Mouse (Mus musculus): ENCODE measurements at regions not wholly inside any gene's neighbourhood (a gene's known extent, or its start where the extent isn't known, plus 50 kb on each side); places are given as distances from the start of the nearest gene placed in this dataset.

- Histone ChIP-seq H3K9me3 (ENCODE audit: control insufficient read depth, low read length) (no peaks in the 10 kb centered on the region), H3K27me3 (replicated peaks; ENCODE audit: control insufficient read depth, insufficient read depth, low read length) (no peaks in the 10 kb centered on the region), H3K36me3 (ENCODE audit: control insufficient read depth, insufficient read depth, low read length) (no peaks in the 10 kb centered on the region), H3K9ac (ENCODE audit: low read depth, low read length) (no peak overlapping the region), H3K4me2 (ENCODE audit: low read depth, low read length) (no peak overlapping the region), H3K4me3 (ENCODE audit: low read depth, low read length) (no peak overlapping the region), H3K27ac (replicated peaks; ENCODE audit: low read depth, low read length) (no peak overlapping the region), H3K4me1 (ENCODE audit: control insufficient read depth, insufficient read depth, low read length) (no peaks in the 10 kb centered on the region)
- ATAC-seq (ENCODE audit: low read depth), result 0 out of 2 replicates have a peak, but pooled peaks have one; percentile 53
- DNase-seq (ENCODE audit: low spot score), result peak; percentile 32
Measured at GRCm38 (mm10) chr14:18511094-18511493, 179.4 kb upstream of the Ube2e1 start.

- no peak overlapping the region for H3K27ac ChIP-seq (replicated peaks; ENCODE audit: low read depth, low read length)
- 56% methylated on average over 1 of the region's 1 CpGs for WGBS
- no peak for ATAC-seq (ENCODE audit: low read depth)
Measured at GRCm38 (mm10) chr14:18508359-18508647, 176.6 kb upstream of the Ube2e1 start.

GRCm38 (mm10) chr14:18507582-18508358 is 176.1 kb upstream of the Ube2e1 start:
- WGBS, result 71% methylated on average over 3 of the region's 3 CpGs
- Histone ChIP-seq H3K9me3 (ENCODE audit: control insufficient read depth, low read length) (no peaks in the 10 kb centered on the region), H3K9ac (ENCODE audit: low read depth, low read length) (no peak overlapping the region), H3K36me3 (ENCODE audit: control insufficient read depth, insufficient read depth, low read length) (no peaks in the 10 kb centered on the region), H3K27me3 (replicated peaks; ENCODE audit: control insufficient read depth, insufficient read depth, low read length) (no peaks in the 10 kb centered on the region), H3K4me3 (ENCODE audit: low read depth, low read length) (no peak overlapping the region), H3K4me2 (ENCODE audit: low read depth, low read length) (no peak overlapping the region), H3K27ac (replicated peaks; ENCODE audit: low read depth, low read length) (no peak overlapping the region), H3K4me1 (ENCODE audit: control insufficient read depth, insufficient read depth, low read length) (no peaks in the 10 kb centered on the region)
- DNase-seq (ENCODE audit: low spot score), result no peak
- no peak for ATAC-seq (ENCODE audit: low read depth)

More at GRCm38 (mm10) chr14:18508359-18508647, 176.6 kb upstream of the Ube2e1 start:
- H3K36me3 ChIP-seq (ENCODE audit: control insufficient read depth, insufficient read depth, low read length), result no peaks in the 10 kb centered on the region
- H3K4me3 ChIP-seq (ENCODE audit: low read depth, low read length), result no peak overlapping the region
- no peaks in the 10 kb centered on the region for H3K9me3 ChIP-seq (ENCODE audit: control insufficient read depth, low read length)
- no peak overlapping the region for H3K9ac ChIP-seq (ENCODE audit: low read depth, low read length)
- H3K4me2 ChIP-seq (ENCODE audit: low read depth, low read length), result no peak overlapping the region
- no peak for DNase-seq (ENCODE audit: low spot score)
- H3K4me1 ChIP-seq (ENCODE audit: control insufficient read depth, insufficient read depth, low read length), result no peaks in the 10 kb centered on the region
- no peaks in the 10 kb centered on the region for H3K27me3 ChIP-seq (replicated peaks; ENCODE audit: control insufficient read depth, insufficient read depth, low read length)

GRCm38 (mm10) chr14:18506168-18506567 is 174.5 kb upstream of the Ube2e1 start:
- Histone ChIP-seq H3K4me1 (ENCODE audit: control insufficient read depth, insufficient read depth, low read length) (no peaks in the 10 kb centered on the region), H3K9me3 (ENCODE audit: control insufficient read depth, low read length) (no peaks in the 10 kb centered on the region), H3K27ac (replicated peaks; ENCODE audit: low read depth, low read length) (no peak overlapping the region), H3K4me3 (ENCODE audit: low read depth, low read length) (no peak overlapping the region), H3K36me3 (ENCODE audit: control insufficient read depth, insufficient read depth, low read length) (no peaks in the 10 kb centered on the region), H3K27me3 (replicated peaks; ENCODE audit: control insufficient read depth, insufficient read depth, low read length) (no peaks in the 10 kb centered on the region), H3K9ac (ENCODE audit: low read depth, low read length) (no peak overlapping the region), H3K4me2 (ENCODE audit: low read depth, low read length) (no peak overlapping the region)
- 63% methylated on average over 4 of the region's 4 CpGs for WGBS
- peak; percentile 45 for DNase-seq (ENCODE audit: low spot score)
- ATAC-seq (ENCODE audit: low read depth), result no peak

- Histone ChIP-seq H3K27me3 (replicated peaks; ENCODE audit: control insufficient read depth, insufficient read depth, low read length) (no peaks in the 10 kb centered on the region), H3K4me1 (ENCODE audit: control insufficient read depth, insufficient read depth, low read length) (no peaks in the 10 kb centered on the region), H3K9me3 (ENCODE audit: control insufficient read depth, low read length) (no peaks in the 10 kb centered on the region), H3K36me3 (ENCODE audit: control insufficient read depth, insufficient read depth, low read length) (no peaks in the 10 kb centered on the region), H3K9ac (ENCODE audit: low read depth, low read length) (no peak overlapping the region), H3K4me2 (ENCODE audit: low read depth, low read length) (no peak overlapping the region), H3K4me3 (ENCODE audit: low read depth, low read length) (no peak overlapping the region), H3K27ac (replicated peaks; ENCODE audit: low read depth, low read length) (no peak overlapping the region)
- DNase-seq (ENCODE audit: low spot score) (no peak), ATAC-seq (ENCODE audit: low read depth) (no peak)
Measured at GRCm38 (mm10) chr14:18500249-18500832, 168.7 kb upstream of the Ube2e1 start.

- Histone ChIP-seq H3K4me3 (ENCODE audit: low read depth, low read length) (no peak overlapping the region), H3K4me1 (ENCODE audit: control insufficient read depth, insufficient read depth, low read length) (no peaks in the 10 kb centered on the region), H3K9ac (ENCODE audit: low read depth, low read length) (no peak overlapping the region), H3K9me3 (ENCODE audit: control insufficient read depth, low read length) (no peaks in the 10 kb centered on the region), H3K27ac (replicated peaks; ENCODE audit: low read depth, low read length) (no peak overlapping the region), H3K27me3 (replicated peaks; ENCODE audit: control insufficient read depth, insufficient read depth, low read length) (no peaks in the 10 kb centered on the region), H3K36me3 (ENCODE audit: control insufficient read depth, insufficient read depth, low read length) (no peaks in the 10 kb centered on the region), H3K4me2 (ENCODE audit: low read depth, low read length) (no peak overlapping the region)
- ATAC-seq (ENCODE audit: low read depth), result no peak
- no peak for DNase-seq (ENCODE audit: low spot score)
- 89% methylated on average over 1 of the region's 1 CpGs for WGBS
Measured at GRCm38 (mm10) chr14:18494048-18494447, 162.4 kb upstream of the Ube2e1 start.

- Histone ChIP-seq H3K9me3 (ENCODE audit: control insufficient read depth, low read length) (no peaks in the 10 kb centered on the region), H3K4me3 (ENCODE audit: low read depth, low read length) (no peak overlapping the region), H3K36me3 (ENCODE audit: control insufficient read depth, insufficient read depth, low read length) (no peaks in the 10 kb centered on the region), H3K4me2 (ENCODE audit: low read depth, low read length) (no peak overlapping the region), H3K9ac (ENCODE audit: low read depth, low read length) (no peak overlapping the region), H3K27ac (replicated peaks; ENCODE audit: low read depth, low read length) (no peak overlapping the region), H3K27me3 (replicated peaks; ENCODE audit: control insufficient read depth, insufficient read depth, low read length) (no peaks in the 10 kb centered on the region), H3K4me1 (ENCODE audit: control insufficient read depth, insufficient read depth, low read length) (no peaks in the 10 kb centered on the region)
- ATAC-seq (ENCODE audit: low read depth) (no peak), DNase-seq (ENCODE audit: low spot score) (no peak)
- 58% methylated on average over 4 of the region's 4 CpGs for WGBS
Measured at GRCm38 (mm10) chr14:18486132-18486800, 154.6 kb upstream of the Ube2e1 start.

- no peaks in the 10 kb centered on the region for H3K27me3 ChIP-seq (replicated peaks; ENCODE audit: control insufficient read depth, insufficient read depth, low read length)
- H3K4me3 ChIP-seq (ENCODE audit: low read depth, low read length), result no peak overlapping the region
- H3K4me2 ChIP-seq (ENCODE audit: low read depth, low read length), result no peak overlapping the region
- no peaks in the 10 kb centered on the region for H3K4me1 ChIP-seq (ENCODE audit: control insufficient read depth, insufficient read depth, low read length)
- ATAC-seq (ENCODE audit: low read depth) (no peak), DNase-seq (ENCODE audit: low spot score) (peak; percentile 38)
- no peak overlapping the region for H3K27ac ChIP-seq (replicated peaks; ENCODE audit: low read depth, low read length)
- no peaks in the 10 kb centered on the region for H3K36me3 ChIP-seq (ENCODE audit: control insufficient read depth, insufficient read depth, low read length)
- H3K9ac ChIP-seq (ENCODE audit: low read depth, low read length), result no peak overlapping the region
- no peaks in the 10 kb centered on the region for H3K9me3 ChIP-seq (ENCODE audit: control insufficient read depth, low read length)
Measured at GRCm38 (mm10) chr14:18485526-18485925, 153.9 kb upstream of the Ube2e1 start.
